Mouse (Mus musculus) layer of hippocampus, adult 18-20 months (tissue): ENCODE measurements around the gene Cux1. TPM values are rescaled to one million over a fixed set of nuclear protein-coding genes. Genes with fewer than 3 reads are reported as not detected.

Source experiments
- DNase-seq, 2 experiments: peaks; one replicate each; pipeline ENCODE4 v3.0.0; 2022; ENCODE audit warnings: low spot score in 2 of 2
- total RNA-seq, 2 experiments: library from RNA; stranded (reverse); gene quantifications; 2 replicates each; pipeline ENCODE4 v1.2.3; 2021

Gene Cux1
- total RNA-seq, 2 experiments from 2014 or later, result 38.2 to 39.5 TPM

DNA sequence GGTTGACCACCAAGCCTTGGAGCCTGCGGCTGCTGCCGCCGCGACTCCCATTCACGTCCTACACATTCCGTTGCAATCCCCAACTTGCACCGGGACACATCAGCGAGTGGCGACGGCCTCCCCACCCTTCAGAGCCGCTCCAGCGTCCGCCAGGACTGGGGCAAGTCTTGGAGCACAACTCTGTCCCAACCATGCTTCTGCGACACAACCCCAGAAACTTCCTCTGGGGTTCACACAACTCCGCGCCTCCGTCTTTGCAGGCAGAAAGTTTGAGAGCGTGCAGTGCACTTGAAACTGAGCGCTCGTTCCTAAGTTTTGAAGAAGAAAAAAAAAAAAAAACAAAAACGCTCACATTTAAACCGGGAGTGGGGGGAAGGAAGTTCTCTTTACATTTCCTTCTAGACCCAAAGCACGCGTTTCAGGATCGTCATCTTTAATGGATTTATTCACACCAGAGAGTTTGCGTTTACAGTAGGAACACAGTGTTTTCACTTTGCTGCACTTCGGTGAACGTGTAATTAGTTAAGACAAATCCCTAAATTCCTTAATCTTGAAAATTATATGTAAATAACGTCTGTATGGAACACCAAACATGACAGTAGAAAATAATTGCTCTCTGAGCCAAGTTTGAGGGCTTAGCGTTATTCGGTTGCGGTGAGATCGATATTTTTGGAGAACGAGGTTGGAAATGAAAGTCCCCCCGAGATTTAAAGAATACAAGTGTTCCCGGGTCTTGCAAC is 906 bp upstream of the Cux1 start:
- DNase-seq, result no peak

DNA sequence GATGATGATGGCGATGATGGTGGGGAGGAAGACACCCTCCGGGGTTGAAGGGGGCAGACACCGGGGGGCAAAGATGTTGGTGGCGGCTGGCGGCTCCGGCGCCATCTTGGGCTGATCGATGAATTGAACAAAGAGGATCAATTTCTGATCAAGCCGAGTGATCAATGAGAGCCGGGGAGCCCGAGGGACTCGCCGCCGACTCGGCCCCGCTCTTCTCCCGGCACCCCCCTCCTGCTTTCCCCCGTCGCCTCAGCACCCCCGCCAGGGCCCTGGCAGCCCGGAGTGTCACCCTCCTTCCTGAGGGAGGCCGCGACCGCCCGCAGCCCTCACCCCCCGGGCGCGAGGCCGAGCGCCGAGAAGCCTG is 496 bp downstream of the Cux1 start:
- DNase-seq, result no peak

DNA sequence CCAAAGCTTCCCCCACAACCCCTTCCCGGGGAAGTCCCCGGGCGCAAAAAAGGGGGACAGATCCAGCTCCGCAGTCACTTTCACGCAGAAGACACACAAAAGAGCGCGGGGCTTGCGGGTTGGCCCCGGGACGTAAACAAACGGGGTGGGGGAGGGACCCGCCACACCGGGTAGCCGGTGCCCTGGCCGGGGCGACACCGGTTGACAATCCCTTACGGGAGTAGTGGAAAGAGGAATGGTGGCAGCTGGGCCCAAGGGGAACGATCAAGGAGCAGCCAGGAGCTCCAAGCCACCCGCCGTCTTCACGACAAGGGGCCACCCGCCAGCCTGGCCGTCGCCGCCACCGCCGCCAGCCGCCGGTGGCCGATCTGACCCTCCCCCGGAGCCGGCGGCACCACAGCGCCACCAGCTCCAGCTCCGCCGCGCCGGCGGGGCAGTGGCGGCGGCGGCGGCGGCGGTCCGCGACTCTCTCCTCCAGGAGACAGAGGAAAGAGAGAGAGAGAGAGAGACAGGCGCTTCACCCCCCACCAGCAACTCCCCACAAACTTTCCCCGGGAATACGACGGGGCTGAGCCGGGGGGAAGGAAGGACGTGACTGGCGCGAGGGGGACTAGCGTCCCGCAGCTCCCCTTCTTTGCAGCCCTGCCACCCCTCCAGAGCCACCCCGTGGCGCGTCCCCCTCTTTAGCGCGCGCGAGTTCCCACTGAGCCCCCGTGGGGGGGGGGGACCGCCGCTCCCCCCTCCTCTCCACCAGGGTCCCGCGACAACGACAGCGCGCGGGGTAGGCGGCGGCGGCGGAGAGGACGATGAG is 1.1 kb downstream of the Cux1 start:
- DNase-seq, result peak; percentile 14 to 37

DNA sequence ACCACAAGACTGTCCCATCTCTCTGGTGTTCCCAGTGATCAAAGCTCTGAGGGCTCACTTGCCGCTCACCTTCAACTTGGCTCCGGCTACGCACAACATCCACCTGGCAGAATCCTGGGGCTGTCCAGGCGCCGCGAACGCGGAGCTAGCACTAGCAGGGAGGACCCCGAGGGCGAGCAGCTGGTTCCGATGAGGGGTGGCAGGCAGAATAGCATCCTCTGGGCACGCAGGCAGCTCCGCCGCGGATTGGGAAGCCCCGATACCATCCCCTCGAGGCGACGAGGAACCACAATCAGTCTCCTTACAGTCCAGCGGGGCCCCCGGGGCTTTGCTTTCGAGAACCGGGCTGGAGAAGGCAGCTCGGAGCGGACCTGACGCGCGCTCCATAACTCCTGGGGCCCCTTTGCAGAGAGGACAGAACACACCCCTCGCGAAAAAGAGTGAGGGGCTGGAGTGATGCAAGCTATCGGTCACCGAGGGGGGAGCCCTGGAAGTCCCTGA is 1.9 kb downstream of the Cux1 start:
- no peak for DNase-seq

DNA sequence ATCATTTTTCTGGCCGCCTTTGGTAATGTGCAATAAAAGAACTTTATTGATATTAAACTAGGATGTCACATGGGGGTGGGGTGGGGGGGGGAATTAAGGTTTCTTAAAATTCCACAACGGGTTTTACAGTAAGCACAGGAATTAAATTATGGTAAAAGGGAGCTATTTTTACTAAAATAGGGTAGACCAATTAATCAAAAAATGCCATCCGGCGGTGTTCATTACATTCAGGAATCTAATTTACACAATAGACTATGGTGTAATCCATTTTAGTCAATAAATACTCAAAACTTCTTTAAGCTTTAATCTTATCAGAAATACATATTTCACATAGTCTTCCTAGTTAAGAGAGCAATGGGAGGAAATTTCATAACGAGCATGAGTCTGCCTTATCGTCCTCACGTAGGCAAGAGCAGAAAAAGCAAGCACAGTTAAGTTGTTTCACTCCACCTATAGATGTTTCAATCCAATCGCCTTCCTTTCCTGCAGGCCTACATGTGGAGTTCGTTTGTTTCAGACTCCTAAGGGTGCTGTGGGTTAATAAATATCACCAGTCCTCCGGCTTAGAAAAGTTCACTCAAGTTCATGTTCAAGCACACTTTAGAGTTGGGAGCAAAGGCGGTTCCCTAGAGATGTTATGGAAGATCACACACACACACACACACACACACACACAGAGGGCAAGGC is 2.5 kb downstream of the Cux1 start:
- DNase-seq, result no peak

DNA sequence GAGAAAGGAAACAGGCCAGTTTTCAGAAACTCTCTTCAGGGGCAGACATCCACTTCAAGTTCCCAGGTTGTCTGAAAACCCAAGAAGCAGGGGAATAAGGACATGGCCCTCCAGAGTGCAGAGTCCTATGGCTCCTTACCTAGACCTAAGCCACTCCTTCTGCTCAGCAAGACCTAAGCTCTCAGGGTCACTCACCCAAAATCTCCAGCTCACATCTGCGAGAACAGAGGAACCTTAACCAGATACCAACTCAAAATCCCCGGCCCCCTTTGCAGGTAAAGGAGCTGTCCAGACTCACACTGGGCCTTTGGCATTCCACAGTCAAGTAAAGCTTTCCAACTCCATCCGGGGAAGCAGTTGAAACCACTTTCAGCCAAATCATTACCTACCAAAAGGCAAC is 3.3 kb downstream of the Cux1 start:
- no peak for DNase-seq

DNA sequence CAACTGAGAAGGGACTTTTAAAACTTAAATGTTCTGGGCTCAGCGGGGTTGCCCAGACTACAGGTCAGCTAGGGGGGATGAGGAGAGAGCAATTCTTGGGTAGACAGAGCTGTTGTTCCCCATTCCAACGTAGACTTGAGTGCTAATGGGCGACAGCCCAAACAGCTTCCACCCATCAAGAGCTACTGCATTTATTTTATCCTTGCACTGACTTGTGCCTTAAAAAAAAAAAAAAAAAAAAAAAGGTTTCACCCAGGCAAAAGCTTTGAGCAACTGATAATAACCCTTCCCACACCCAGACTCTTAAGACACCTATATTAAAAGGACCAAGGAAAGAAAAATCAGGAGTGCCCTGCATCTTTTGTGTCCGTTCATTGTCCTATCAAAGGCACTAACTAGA is 4.2 kb downstream of the Cux1 start:
- DNase-seq, result no peak

DNA sequence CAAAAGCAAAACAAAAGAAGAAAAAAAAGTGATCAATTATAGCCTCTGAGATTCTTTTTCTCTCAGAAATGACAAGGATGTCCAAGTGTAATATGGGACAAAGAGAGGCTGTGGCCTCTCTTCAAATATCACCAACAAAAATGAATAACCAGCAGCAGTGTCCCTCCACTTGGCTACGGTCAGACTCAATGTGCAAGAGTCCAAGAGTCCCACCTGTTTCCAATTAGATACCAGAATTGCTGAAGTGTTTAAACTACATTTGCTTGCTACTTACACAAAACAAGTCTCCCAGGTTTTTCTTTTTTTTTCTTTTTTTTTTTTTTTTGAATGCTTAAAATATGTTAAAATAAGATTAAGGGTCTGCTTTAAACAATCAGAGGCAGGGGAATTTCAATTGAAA is 5.1 kb downstream of the Cux1 start:
- no peak for DNase-seq

DNA sequence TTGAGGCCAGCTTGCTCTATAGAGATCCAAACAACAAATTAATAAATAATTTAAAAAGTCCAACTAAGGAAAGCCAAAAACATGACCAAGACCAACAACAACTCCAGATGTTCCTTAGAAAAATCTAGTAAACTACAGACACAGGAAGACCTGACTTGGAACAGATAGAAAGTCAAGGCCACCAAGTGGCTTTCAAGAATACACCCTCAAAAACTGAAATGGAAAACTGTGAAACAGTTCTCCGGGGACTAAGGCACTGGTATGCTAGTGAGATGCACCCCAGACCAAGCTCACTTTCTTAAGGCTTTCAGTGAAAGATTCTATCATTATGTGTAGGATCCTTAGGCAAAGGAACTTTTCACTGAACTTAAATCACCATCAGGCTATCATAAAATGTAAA is 5.6 kb downstream of the Cux1 start:
- no peak for DNase-seq

DNA sequence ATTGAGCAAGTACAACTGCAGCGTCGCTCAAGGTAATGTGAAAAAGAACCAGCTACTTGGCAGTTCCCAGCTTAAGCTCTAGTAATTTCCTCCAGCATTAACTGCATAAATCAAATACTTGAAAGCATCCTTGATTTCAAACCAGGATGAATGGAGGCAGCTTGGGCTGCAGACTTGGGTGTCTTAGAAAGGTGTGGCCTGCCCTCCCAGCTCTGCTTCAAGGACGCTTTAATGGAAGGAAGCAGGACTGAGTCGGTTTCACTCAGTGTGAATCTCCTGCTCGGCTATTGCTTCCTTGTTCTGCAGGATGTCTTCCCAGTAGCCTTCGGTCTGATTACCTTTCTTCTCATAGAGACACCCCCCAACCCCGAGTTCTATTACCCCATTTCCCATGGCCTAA is 6.6 kb downstream of the Cux1 start:
- no peak for DNase-seq

DNA sequence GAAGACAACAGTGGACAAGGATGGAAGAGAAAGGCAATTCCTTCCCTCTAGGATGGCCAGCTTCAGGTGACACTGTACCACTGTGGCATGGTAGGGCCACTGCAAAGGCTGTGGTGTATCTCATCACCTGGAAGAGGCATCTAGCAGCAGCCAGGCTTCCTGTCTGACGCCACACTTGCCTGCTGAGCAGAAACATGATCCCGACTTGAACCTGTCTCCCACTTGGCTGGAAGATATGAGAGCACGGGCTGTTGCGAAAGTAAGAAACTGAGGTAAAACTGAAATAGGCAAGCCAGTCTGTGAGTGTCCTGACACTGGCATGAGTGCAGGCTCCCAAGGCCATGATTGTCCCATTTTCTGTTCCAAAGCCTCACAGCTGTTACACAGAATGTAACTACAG is 9.8 kb downstream of the Cux1 start:
- DNase-seq, result no peak

DNA sequence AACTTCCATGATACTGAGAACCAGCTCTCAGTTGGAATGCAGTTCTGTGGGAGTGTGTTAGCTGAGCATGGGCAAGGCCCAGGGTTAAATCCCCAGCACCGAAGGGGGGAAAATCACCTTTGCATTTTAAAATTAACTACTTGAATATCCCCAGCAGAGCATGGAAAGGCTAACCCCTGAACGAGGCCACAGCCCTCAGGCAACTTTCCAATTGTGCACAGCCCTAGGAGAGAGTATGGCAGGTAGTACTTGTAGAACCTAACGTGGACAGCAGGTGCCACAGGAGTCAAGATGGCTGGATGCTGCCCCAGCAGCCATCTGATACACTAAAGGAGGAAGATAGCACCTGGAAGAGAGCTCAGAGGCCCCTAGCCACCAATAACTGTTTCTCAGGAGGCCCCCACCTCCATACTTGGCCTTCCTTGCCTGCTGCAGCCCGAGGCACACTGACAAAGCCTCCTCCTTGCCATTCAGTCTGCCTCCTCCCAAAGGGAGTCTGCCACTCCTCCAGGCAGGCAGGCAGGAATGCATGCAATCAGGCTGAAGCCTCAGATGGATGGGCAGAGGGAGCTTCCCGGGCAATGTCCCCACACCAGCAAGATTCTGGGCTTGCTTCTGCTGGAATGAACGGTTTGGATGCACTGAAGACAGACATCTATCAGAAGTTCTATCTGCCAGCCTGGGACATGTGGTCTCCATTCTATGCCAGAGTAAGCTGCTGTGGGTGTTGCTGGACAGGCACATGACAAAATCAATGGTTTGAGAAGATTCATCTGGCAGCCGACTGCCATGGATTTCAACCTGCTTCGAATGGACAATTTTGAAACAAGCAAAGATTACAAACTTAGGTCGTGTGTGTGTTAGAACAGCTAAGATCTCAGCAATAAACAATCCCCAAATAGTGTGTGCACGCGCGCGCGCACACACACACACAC is 10.7 kb downstream of the Cux1 start:
- DNase-seq, result no peak

DNA sequence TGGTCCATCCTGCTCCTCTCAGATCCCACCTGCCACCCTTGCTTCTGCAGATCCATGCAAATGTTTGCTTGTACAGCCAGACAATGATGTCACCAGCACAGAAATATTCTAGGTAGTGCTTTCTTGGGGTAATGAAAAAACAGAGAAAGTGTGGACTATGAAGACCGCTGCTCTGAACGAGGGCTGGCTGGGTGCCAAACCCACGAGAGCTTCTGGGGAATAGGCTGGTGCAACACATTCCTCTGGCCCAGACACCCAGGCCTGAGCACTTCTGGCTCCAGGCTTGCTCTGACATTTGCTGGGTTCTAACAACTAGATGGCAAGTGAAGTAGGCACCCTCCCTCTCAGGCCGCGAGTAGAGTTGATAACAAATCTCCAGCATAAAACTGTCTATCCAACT is 11.6 kb downstream of the Cux1 start:
- no peak for DNase-seq

DNA sequence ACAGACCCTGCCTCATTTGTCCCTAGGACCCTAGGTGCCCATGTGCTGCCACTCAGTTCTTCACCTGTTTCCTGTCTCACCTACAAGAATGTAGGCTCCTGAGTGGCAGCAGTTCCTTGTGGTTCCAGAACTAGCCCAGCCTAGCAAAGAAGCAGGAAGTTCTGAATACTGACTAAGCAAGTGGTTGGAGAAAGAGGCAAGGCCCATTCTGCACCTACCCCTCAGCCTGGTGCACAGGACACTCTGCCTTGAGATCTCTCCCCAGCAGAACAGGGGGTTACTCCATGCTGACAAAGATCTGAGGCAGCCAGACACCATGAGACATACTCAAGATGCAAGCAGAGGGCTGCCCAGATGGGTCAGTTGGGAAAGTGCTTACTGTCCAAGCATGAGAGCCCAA is 14.5 kb downstream of the Cux1 start:
- DNase-seq, result no peak

DNA sequence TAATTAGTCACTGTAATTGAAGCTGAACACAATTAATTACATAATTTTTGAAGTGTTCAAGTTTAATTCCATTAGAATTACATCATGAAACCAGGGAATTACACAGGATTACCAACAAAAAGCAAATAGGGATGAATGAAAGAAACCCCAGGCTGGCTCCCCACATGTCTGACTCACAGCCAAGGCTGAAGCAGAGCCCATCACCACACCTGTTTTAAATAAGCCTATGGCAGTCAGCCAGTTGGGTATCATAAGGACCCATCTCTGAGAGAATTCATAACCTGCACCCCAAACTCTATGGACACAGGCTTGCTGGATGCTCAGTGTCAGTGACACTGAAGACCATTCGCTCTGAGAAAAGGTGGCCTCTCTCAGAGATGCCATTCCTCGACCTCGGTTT is 15.2 kb downstream of the Cux1 start:
- DNase-seq, result no peak

DNA sequence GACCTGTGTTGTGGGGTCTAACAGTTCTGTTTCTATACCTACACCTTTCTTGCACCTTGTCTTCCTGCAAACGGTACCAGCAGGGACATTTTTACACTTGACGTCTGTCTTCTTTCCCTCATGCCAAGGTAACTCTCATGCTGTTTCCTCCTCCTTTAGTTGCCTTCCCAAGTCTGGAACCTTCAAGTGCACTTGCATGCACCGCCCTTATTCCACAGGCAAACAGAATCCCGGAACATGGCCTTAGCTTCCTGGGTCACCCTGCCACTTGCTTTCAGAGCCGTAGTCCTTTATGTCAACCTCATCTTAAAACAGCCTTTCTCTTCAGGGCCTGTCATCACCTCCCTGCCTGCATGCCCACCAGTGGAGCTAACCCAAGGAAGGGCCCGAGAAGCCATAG is 15.7 kb downstream of the Cux1 start:
- DNase-seq, result no peak

DNA sequence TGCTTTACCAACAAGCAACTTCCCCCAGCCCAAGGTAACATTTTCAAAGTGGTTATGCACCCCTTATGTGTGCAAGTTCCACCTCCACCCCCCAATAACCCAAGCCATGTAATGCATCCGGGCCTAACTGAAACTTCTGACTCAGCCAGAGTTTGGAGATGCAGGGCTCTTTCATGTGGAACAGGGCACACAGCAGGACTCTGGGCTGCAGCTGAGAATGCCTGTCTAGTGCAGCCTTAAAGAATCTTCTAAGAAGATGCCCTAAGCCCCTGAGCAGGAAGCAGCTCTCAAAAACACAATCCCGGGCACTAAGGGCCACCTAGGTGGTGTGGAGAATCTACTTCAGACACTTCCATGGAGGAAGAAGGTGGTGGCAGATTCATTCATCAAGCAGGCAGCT is 16.6 kb downstream of the Cux1 start:
- no peak for DNase-seq

DNA sequence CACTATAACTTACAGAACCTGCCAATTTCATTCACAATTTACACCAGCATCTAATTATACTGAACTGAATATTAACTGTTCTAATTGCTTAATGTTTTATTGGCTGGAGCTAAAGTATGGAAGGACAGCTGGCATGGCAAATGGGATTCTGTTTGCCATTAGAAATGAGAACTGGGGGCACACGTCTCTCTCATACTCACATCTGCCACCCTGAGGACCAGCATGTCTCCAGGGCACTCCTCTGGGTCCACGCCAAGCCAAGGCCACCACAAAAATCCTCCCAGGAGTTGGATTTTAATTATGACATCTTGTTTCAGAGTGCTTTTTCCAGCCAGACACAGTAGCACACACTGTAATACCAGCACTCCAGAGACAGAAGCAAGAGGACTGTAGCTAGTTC is 18.5 kb downstream of the Cux1 start:
- no peak for DNase-seq

DNA sequence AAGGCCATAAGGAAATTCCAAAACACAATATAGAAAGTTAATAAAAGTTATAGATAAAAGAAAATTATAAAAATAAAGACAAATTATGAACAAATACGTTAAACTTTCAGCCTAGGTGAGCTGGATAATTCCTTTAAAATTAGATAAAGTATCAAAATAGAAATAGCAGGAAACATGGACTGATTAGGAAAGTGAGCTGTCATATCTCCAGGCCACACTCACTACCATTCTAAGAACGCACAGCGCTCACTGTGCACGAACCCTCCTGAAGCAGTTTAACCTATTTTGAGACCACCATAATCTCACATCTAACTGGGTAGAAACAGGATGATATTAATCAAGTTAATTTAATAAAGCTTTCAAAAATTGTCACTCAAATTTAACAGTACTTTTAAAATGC is 22.2 kb downstream of the Cux1 start:
- DNase-seq, result no peak

DNA sequence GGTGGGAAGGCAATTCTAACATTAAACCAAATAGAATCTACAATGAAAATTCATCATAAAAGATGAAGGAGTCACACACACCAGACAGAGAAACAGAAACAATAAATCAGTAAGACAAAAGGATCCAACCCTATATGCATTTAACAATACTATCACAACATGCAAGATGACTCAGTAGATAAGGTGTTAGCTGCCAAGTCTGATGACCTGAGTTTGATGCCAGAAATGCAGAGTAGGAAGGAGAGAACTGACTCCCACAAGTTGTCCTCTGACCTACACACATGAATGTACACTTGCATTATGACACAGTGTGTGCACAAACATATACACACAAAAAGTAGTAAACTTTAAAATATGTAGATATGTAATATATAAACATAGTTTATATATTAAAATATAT is 24.1 kb downstream of the Cux1 start:
- DNase-seq, result no peak

DNA sequence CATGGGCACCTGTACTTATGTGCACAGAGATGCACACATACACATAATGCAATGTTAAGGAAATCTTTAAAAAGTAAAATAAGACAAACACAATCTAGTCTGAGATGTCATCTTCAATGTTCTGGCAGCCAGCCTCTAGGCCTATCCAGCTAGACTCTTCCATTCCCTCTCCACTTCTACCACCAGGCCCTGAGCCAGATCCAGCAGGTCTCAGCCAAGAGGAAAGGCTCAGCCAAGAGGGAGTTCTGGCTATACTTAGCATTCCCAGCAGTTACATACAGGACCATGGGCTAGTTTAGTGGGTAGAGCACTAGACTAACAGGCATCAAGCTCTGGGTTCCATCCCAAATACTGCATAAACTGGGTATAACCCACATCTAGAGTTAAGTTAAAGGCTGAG is 26.3 kb downstream of the Cux1 start:
- DNase-seq, result peak in 1 of 2 experiments; percentile 15
